Mouse (Mus musculus) neural tube, embryonic 11.5 days (tissue): ENCODE measurements around the gene Cyth3. TPM values are rescaled to one million over a fixed set of nuclear protein-coding genes. Genes with fewer than 3 reads are reported as not detected.
A peak's percentile ranks its signal among the peaks of the same experiment; 100 is the strongest.

Experiments used
- ATAC-seq: fragments of 200-750 bp; cut with Nextera tagmentation; 2 replicates; pipeline ENCODE4 v1.8.0; 2017; ENCODE audit warnings: moderate number of reproducible peaks, mild to moderate bottlenecking, moderate TSS enrichment, moderate library complexity; ENCODE audit not compliant: insufficient read depth, low FRiP score, low TSS enrichment
- DNase-seq: peaks from one replicate; pipeline ENCODE4 v3.0.0-alpha.2; 2015; ENCODE audit warnings: low spot score
- H3K27ac ChIP-seq: fragments of 300-500 bp; sonication (generic); 2 replicates; pipeline ENCODE4 v1.5.1; 2014; ENCODE audit warnings: low read depth, mild to moderate bottlenecking, low read length
- H3K27me3 ChIP-seq: fragments of 300-500 bp; sonication (generic); 2 replicates; pipeline ENCODE4 v1.6.1; 2014; ENCODE audit warnings: mild to moderate bottlenecking, low read length, mixed read lengths; ENCODE audit not compliant: control insufficient read depth, insufficient read depth
- H3K36me3 ChIP-seq: fragments of 300-500 bp; sonication (generic); 2 replicates; pipeline ENCODE4 v1.6.1; 2014; ENCODE audit warnings: mild to moderate bottlenecking, low read length, moderate library complexity, mixed read lengths; ENCODE audit not compliant: control insufficient read depth, insufficient read depth
- H3K4me1 ChIP-seq: fragments of 300-500 bp; sonication (generic); 2 replicates; pipeline ENCODE4 v1.6.1; 2014; ENCODE audit warnings: low read length, mixed read lengths; ENCODE audit not compliant: control insufficient read depth, insufficient read depth
- H3K4me2 ChIP-seq: fragments of 300-500 bp; sonication (generic); 2 replicates; pipeline ENCODE4 v1.6.1; 2014; ENCODE audit warnings: low read depth, mild to moderate bottlenecking, moderate library complexity
- H3K4me3 ChIP-seq: fragments of 300-500 bp; sonication (generic); 2 replicates; pipeline ENCODE4 v1.5.1; 2014; ENCODE audit warnings: low read depth, low read length
- H3K9ac ChIP-seq: fragments of 300-500 bp; sonication (generic); 2 replicates; pipeline ENCODE4 v1.6.1; 2014; ENCODE audit warnings: mild to moderate bottlenecking, low read length
- H3K9me3 ChIP-seq: fragments of 300-500 bp; sonication (generic); 2 replicates; pipeline ENCODE4 v1.6.1; 2016; ENCODE audit warnings: low read length; ENCODE audit not compliant: control insufficient read depth
- WGBS: fragments of 180-500 bp; shearing (Covaris S2); extraction: QIAGEN DNeasy Blood & Tissue Kit; methylation state at CpG from one replicate; pipeline ENCODE4 v1.1.7; 2014; 5-methylcytosine and 5-hydroxymethylcytosine counted together
- polyA plus RNA-seq: library from polyadenylated mRNA; unstranded; fragments of >200 nt; fragmentation: Nextera tagmentation; extraction: Ambion mirVana; gene quantifications from 2 replicates; pipeline ENCODE4 v1.2.1, GENCODE M21; 2014

Gene Cyth3
- polyA plus RNA-seq, 1 experiment from 2014 or later = 40.0 TPM

DNA sequence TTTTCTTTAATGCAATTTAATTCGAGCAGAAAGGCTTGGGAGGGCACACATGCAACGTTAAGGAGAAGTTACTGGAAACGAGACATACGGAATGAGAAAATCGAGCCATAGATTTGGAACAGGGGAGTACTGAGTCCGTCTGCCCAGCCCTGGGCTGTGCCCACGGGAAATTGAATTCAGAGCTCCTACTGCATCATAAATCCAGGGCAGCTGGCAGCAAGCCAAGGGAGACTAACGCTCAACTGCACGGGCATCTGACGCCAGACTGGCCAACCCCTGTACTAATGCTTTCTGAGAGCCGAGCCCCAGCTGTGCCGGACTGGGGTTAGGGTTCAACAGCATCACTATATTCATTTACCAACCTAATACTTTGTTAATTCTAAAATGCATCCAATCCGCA lies 1.3 kb upstream of the Cyth3 start:
- Histone ChIP-seq H3K27me3 (no peaks in the 10 kb centered on the region), H3K4me2 (no peak overlapping the region), H3K36me3 (no peaks in the 10 kb centered on the region), H3K9me3 (no peaks in the 10 kb centered on the region), H3K9ac (no peak overlapping the region), H3K4me3 (no peak overlapping the region), H3K27ac (peak overlapping the region; percentile 41; the same call in 1 of the 2 replicates), H3K4me1 (peaks cover 14% of the 10 kb centered on the region)
- ATAC-seq = peak; percentile 65; the same call in 1 of the 2 replicates
- 41% methylated on average over 13 of the region's 13 CpGs for WGBS
- DNase-seq = peak; percentile 74

DNA sequence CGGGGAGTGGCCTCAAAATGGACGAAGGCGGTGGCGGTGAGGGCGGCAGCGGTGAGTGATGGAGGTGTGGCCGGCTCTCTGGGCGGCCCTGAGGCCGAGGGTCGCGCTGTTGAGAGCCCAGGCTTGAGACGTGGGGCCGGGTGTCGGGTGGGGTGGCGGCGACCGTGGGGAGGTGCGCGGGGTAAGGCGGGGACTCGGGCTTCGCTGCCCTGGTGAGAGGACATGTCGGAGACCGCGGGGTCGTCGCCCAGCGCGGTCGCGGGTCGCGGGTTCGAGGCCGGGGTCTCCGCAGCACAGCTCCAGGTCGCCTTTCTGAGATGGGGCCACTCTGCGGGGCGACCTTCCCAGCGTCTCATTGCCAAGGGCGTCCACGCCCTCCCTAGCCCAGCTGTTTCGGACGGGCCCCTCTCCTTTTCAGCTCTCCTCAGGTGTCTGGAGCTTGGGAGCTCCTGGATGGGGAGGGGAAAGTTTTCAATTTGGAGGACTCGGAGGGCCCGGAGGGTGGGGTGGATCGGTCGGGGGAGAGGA lies 440 bp downstream of the Cyth3 start:
- H3K27ac ChIP-seq = peak overlapping the region; percentile 24; the same call in 1 of the 2 replicates
- H3K36me3 ChIP-seq = no peaks in the 10 kb centered on the region
- H3K4me1 ChIP-seq = peaks cover 14% of the 10 kb centered on the region
- H3K9me3 ChIP-seq = no peaks in the 10 kb centered on the region
- H3K4me3 ChIP-seq = peak overlapping the region; percentile 55
- H3K9ac ChIP-seq = peak overlapping the region; percentile 68
- peak overlapping the region; percentile 80 for H3K4me2 ChIP-seq
- DNase-seq (no peak), ATAC-seq (peak; percentile 71)
- 1% methylated on average over 44 of the region's 48 CpGs for WGBS
- no peaks in the 10 kb centered on the region for H3K27me3 ChIP-seq

DNA sequence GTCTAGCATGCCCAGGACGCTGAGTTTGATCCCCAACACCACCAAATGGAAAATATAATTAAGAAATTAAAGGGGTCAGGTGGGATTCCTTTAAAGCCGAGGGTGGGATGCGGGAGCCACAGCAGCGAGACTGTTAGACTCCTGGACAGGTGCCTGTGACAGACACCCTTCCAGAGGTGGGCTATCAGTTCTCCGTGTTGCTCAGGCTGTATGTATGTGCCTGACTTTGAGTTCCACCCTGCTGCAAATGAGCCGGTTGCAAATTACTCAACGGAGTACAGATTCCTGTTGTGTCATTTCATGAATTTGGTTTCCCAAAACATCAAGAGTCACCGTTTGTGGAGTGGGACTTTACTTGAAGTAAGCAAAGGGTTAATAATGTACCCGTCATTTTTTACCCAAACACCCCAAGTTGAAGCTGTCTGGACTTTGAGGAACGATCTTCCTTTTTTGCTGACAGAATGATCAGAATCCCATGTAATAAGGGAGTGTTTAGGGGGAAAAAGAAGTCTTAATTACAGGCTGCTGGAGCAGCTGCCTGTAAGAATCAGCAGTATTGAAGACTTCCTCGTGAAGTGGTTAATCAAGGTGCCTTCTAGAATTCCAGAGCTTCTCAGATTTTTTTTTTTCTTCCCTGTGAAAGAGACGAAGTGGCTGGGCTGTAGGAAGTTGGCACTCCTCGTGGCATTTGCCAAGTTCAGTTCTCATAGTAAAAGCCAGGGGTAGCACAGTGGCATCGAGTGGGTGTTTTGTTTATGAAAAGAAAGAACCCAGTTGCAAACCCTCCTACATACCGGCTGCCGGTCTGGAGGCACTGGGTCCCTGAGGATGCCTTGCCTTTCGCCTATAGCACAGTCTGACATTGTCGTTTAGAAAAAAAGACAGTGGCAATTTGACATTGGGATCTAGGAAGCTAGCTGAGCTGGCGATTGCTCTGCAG lies 1.4 kb downstream of the Cyth3 start:
- no peaks in the 10 kb centered on the region for H3K27me3 ChIP-seq
- H3K9ac ChIP-seq = peak overlapping the region; percentile 68; the same call in 1 of the 2 replicates
- H3K9me3 ChIP-seq = no peaks in the 10 kb centered on the region
- WGBS = 65% methylated on average over 19 of the region's 19 CpGs
- peak overlapping the region; percentile 55; the same call in 1 of the 2 replicates for H3K4me3 ChIP-seq
- peak overlapping the region; percentile 80 for H3K4me2 ChIP-seq
- DNase-seq (no peak), ATAC-seq (no peak)
- peaks cover 14% of the 10 kb centered on the region for H3K4me1 ChIP-seq
- no peaks in the 10 kb centered on the region for H3K36me3 ChIP-seq
- no peak overlapping the region for H3K27ac ChIP-seq

GRCm38 (mm10) chr5:143624449-143624848 lies 2.2 kb downstream of the Cyth3 start:
- Histone ChIP-seq H3K36me3 (no peaks in the 10 kb centered on the region), H3K27me3 (no peaks in the 10 kb centered on the region), H3K27ac (no peak overlapping the region), H3K4me2 (no peak overlapping the region), H3K4me3 (no peak overlapping the region), H3K4me1 (peaks cover 14% of the 10 kb centered on the region), H3K9ac (no peak overlapping the region), H3K9me3 (no peaks in the 10 kb centered on the region)
- DNase-seq = no peak
- WGBS = 84% methylated on average over 3 of the region's 3 CpGs
- no peak for ATAC-seq

DNA sequence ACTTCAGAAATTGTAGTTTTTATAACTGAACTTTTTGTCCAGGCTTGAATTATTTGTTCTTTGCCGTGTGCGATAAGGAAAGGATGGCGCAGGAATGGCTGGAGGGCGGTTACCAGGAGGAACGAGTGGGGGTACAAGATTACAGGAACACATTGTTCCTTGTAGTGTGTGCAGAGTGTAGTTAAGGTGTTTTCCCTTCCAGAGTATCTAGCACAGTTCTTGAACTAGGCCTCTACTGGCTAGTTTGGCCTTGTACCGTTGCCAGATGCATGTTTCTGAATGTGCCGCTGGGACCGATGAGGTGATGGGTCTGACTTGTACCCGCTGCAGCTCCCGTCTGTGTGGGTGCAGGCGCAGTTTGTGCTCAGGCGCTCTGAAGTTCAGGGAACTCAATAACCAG lies 3.2 kb downstream of the Cyth3 start:
- Histone ChIP-seq H3K4me3 (no peak overlapping the region), H3K27me3 (no peaks in the 10 kb centered on the region), H3K36me3 (no peaks in the 10 kb centered on the region), H3K27ac (no peak overlapping the region), H3K4me2 (no peak overlapping the region), H3K9ac (no peak overlapping the region), H3K4me1 (peaks cover 14% of the 10 kb centered on the region), H3K9me3 (no peaks in the 10 kb centered on the region)
- WGBS = 90% methylated on average over 12 of the region's 12 CpGs
- DNase-seq (no peak), ATAC-seq (no peak)

DNA sequence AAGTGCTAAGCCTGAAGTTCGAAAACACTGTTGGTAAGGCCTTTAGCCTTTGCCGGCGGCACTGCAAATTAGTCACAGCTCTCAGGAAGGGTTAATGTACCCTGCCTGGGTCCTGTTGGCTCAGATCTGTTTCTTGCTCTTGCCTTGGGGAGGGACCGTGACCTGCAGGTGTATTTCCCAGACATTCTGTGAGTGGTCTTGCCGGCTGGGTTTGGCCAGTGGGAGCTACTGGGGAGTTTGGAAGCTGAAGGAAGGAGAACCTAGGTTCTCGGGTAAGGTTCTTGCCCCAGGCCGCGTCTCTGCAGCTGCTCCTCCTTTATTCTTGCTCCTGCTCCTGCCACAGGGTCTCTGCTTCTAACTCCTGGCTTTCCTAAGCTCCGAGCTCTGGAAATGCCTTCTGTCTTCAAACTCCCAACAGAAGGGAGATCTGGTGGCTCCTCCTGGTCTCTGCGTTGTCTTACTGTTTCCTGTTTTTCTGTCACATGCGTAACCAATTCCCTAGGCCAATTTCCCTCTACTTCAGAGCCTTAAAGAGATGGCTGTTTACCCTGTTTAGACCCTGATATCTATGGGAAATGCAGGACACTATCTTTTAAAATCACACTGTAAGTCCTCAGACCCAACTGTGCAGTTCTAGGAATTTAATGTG lies 3.8 kb downstream of the Cyth3 start:
- H3K27ac ChIP-seq = no peak overlapping the region
- no peaks in the 10 kb centered on the region for H3K9me3 ChIP-seq
- H3K9ac ChIP-seq = no peak overlapping the region
- WGBS = 64% methylated on average over 11 of the region's 11 CpGs
- peaks cover 14% of the 10 kb centered on the region for H3K4me1 ChIP-seq
- DNase-seq (no peak), ATAC-seq (no peak)
- no peak overlapping the region for H3K4me3 ChIP-seq
- no peaks in the 10 kb centered on the region for H3K36me3 ChIP-seq
- no peak overlapping the region for H3K4me2 ChIP-seq
- no peaks in the 10 kb centered on the region for H3K27me3 ChIP-seq

DNA sequence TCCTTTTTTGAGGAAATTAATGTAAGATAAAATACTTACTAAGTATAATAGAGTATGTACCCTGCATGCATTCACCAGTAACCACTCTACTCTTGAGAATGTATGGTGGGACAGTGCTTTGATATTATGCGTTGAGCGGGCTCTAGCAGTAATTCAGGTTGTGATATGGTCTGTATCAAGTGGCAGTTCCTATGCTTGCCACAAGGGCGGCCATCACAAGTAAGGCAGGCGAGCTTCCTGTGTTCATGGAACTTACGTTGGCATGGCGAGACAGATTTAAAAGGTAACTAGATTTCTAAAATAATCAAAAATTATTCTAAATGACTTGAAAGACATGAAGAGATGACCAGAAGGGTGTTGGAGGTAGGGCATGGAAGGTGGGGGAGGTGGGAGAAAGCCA lies 5.3 kb downstream of the Cyth3 start:
- no peak overlapping the region for H3K9ac ChIP-seq
- no peak overlapping the region for H3K4me3 ChIP-seq
- no peaks in the 10 kb centered on the region for H3K36me3 ChIP-seq
- no peak overlapping the region for H3K4me2 ChIP-seq
- 96% methylated on average over 6 of the region's 6 CpGs for WGBS
- DNase-seq (no peak), ATAC-seq (no peak)
- no peaks in the 10 kb centered on the region for H3K9me3 ChIP-seq
- H3K27me3 ChIP-seq = no peaks in the 10 kb centered on the region
- no peak overlapping the region for H3K27ac ChIP-seq
- H3K4me1 ChIP-seq = peaks cover 14% of the 10 kb centered on the region

- no peak overlapping the region for H3K4me3 ChIP-seq
- no peaks in the 10 kb centered on the region for H3K9me3 ChIP-seq
- DNase-seq (no peak), ATAC-seq (no peak)
- peaks cover 12% of the 10 kb centered on the region for H3K4me1 ChIP-seq
- H3K27ac ChIP-seq = no peak overlapping the region
- no peaks in the 10 kb centered on the region for H3K27me3 ChIP-seq
- no peak overlapping the region for H3K9ac ChIP-seq
- 100% methylated on average over 1 of the region's 1 CpGs for WGBS
- no peaks in the 10 kb centered on the region for H3K36me3 ChIP-seq
- H3K4me2 ChIP-seq = no peak overlapping the region
These were observed 5.7 kb downstream of the Cyth3 start for GRCm38 (mm10) chr5:143627926-143628325.
